Comparison of ENCODE assay signal across 24 mouse cellular contexts in the genomic region with DNA sequence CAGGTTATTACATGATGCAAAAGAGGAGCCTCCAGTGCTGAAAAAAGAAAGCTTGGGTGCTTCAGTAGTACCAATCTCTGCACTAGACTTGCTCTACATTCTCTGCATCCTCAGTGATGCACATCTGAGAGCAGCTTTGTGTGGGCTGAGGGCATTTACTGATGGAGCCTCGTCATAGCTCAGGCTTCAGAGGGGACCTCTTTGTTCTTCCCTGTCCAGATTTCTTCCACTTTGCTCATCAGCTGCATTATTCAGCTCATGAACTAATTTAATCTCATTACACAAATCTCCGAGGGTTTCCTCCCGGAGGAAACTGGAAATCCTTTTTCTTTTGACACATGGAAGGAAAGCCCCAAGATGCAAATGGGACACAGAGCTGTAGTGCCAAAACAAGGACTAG. TPM values are rescaled to one million over a fixed set of nuclear protein-coding genes. Genes with fewer than 3 reads are reported as not detected.
A peak's percentile ranks its signal among the peaks of the same experiment; 100 is the strongest.
DNase-seq lines count a peak whose midpoint lies in the region; ATAC-seq and TF ChIP-seq lines count a peak whose summit lies in the region.
"Had no signal": no experiment of that assay in that cellular context is flagged by ENCODE, and none has a peak within 500 bp of the region (broad histone marks: within the 10 kb centered on the region; RNA-seq: fewer than 3 reads in every experiment).

No protein-coding gene starts in this region.

- no peak overlapping the region for H3K27ac ChIP-seq in hindbrain, embryonic 14.5 days
- no peak overlapping the region for H3K27ac ChIP-seq in hindbrain, embryonic 13.5 days
- H3K27ac ChIP-seq in midbrain, postnatal 0 days (ENCODE audit: low read depth, low read length): no peak overlapping the region
- no peak overlapping the region for H3K27ac ChIP-seq in midbrain, embryonic 16.5 days (ENCODE audit: low read length)
- H3K27ac ChIP-seq: embryonic facial prominence, embryonic 15.5 days; forebrain, embryonic 10.5 days; gastrocnemius, adult 2 months; heart, embryonic 13.5 days; hindbrain, embryonic 15.5 days had no signal

- H3K4me1 ChIP-seq in hindbrain, embryonic 14.5 days (replicated peaks; ENCODE audit: control insufficient read depth, insufficient read depth, low read length): 0 out of 2 replicates have a peak, but pooled peaks cover 3% of the 10 kb centered on the region
- H3K4me1 ChIP-seq in hindbrain, embryonic 13.5 days (replicated peaks): no peaks in the 10 kb centered on the region
- H3K4me1 ChIP-seq in midbrain, postnatal 0 days (ENCODE audit: insufficient read depth, low read length): no peaks in the 10 kb centered on the region
- H3K4me1 ChIP-seq in midbrain, embryonic 16.5 days (ENCODE audit: control insufficient read depth, insufficient read depth, low read length): 0 out of 2 replicates have a peak, but pooled peaks cover 5% of the 10 kb centered on the region
- H3K4me1 ChIP-seq: embryonic facial prominence, embryonic 15.5 days; hindbrain, embryonic 15.5 days had no signal

- H3K4me2 ChIP-seq in hindbrain, embryonic 14.5 days (replicated peaks): no peak overlapping the region
- no peak overlapping the region for H3K4me2 ChIP-seq in hindbrain, embryonic 13.5 days
- H3K4me2 ChIP-seq in midbrain, postnatal 0 days (ENCODE audit: low read depth, low read length, poor library complexity, severe bottlenecking): no peak overlapping the region
- no peak overlapping the region for H3K4me2 ChIP-seq in midbrain, embryonic 16.5 days (ENCODE audit: low read length)
- H3K4me2 ChIP-seq: embryonic facial prominence, embryonic 15.5 days; heart, embryonic 13.5 days; hindbrain, embryonic 15.5 days had no signal

- WGBS in hindbrain, embryonic 14.5 days: 39% methylated on average over 3 of the region's 3 CpGs
- WGBS in hindbrain, embryonic 13.5 days: 30% methylated on average over 3 of the region's 3 CpGs
- 22% methylated on average over 3 of the region's 3 CpGs for WGBS in midbrain, postnatal 0 days
- 23% methylated on average over 3 of the region's 3 CpGs for WGBS in midbrain, embryonic 16.5 days

- no peaks in the 10 kb centered on the region for H3K36me3 ChIP-seq in hindbrain, embryonic 14.5 days (replicated peaks; ENCODE audit: control insufficient read depth, insufficient read depth)
- no peaks in the 10 kb centered on the region for H3K36me3 ChIP-seq in hindbrain, embryonic 13.5 days
- H3K36me3 ChIP-seq in midbrain, postnatal 0 days (ENCODE audit: insufficient read depth, low read length): no peaks in the 10 kb centered on the region
- no peaks in the 10 kb centered on the region for H3K36me3 ChIP-seq in midbrain, embryonic 16.5 days (ENCODE audit: control insufficient read depth, insufficient read depth, low read length)
- H3K36me3 ChIP-seq: embryonic facial prominence, embryonic 15.5 days; forebrain, embryonic 10.5 days; heart, embryonic 13.5 days; hindbrain, embryonic 15.5 days had no signal

- TF ChIP-seq CTCF in midbrain, postnatal 0 days (IDR thresholded peaks at IDR 0.05): no peak

- H3K9me3 ChIP-seq in hindbrain, embryonic 14.5 days (ENCODE audit: control insufficient read depth, low read length): no peaks in the 10 kb centered on the region
- no peaks in the 10 kb centered on the region for H3K9me3 ChIP-seq in hindbrain, embryonic 13.5 days
- H3K9me3 ChIP-seq in midbrain, postnatal 0 days (ENCODE audit: low read length): no peaks in the 10 kb centered on the region
- H3K9me3 ChIP-seq in midbrain, embryonic 16.5 days (replicated peaks; ENCODE audit: control insufficient read depth, low read length, poor library complexity, severe bottlenecking): no peaks in the 10 kb centered on the region
- H3K9me3 ChIP-seq: embryonic facial prominence, embryonic 15.5 days; forebrain, embryonic 10.5 days; heart, embryonic 13.5 days; hindbrain, embryonic 15.5 days had no signal

- no peak for ATAC-seq in hindbrain, embryonic 14.5 days (ENCODE audit: low FRiP score)
- no peak for ATAC-seq in hindbrain, embryonic 13.5 days (ENCODE audit: low FRiP score)
- ATAC-seq in midbrain, postnatal 0 days (ENCODE audit: low FRiP score): no peak
- ATAC-seq in midbrain, embryonic 16.5 days: no peak
- ATAC-seq: forebrain, embryonic 14.5 days had no signal

- DNase-seq in hindbrain, embryonic 14.5 days (ENCODE audit: low spot score): peak; percentile 25
- DNase-seq in midbrain, postnatal 0 days (ENCODE audit: low spot score): peak; percentile 2
- peak; percentile 30 for DNase-seq in retina, embryonic 14.5 days (ENCODE audit: low spot score)
- DNase-seq in thymus, postnatal 14 days: no peak
- no peak for DNase-seq in kidney, adult 18-20 months
- DNase-seq: adrenal gland, adult 2 months; adrenal gland, postnatal 25 days; cerebellum, adult 11 months; cerebellum, adult 8-10 months; cerebellum, postnatal 14 days; embryo, embryonic 11 days; gastrocnemius, adult 2 months; gastrocnemius, postnatal 25 days; heart, postnatal 36 days had no signal

- H3K4me3 ChIP-seq in hindbrain, embryonic 14.5 days (replicated peaks; ENCODE audit: low read length): no peak overlapping the region
- no peak overlapping the region for H3K4me3 ChIP-seq in hindbrain, embryonic 13.5 days
- H3K4me3 ChIP-seq in midbrain, postnatal 0 days (ENCODE audit: low read depth, low read length): no peak overlapping the region
- H3K4me3 ChIP-seq in midbrain, embryonic 16.5 days (ENCODE audit: low read depth, low read length): no peak overlapping the region
- H3K4me3 ChIP-seq: embryonic facial prominence, embryonic 15.5 days; erythroblast, embryonic 14.5 days; forebrain, embryonic 10.5 days; gastrocnemius, adult 2 months; heart, embryonic 13.5 days; hindbrain, embryonic 15.5 days had no signal

- peaks cover 21% of the 10 kb centered on the region; the same call in 1 of the 2 replicates for H3K27me3 ChIP-seq in hindbrain, embryonic 14.5 days (ENCODE audit: control insufficient read depth, insufficient read depth, low read length)
- peaks cover 13% of the 10 kb centered on the region for H3K27me3 ChIP-seq in hindbrain, embryonic 13.5 days
- H3K27me3 ChIP-seq in midbrain, postnatal 0 days (ENCODE audit: insufficient read depth, low read length): no peaks in the 10 kb centered on the region
- peaks cover 3% of the 10 kb centered on the region for H3K27me3 ChIP-seq in midbrain, embryonic 16.5 days (ENCODE audit: control insufficient read depth, insufficient read depth, low read depth, low read length)
- H3K27me3 ChIP-seq: CH12.LX had no signal

- H3K9ac ChIP-seq in hindbrain, embryonic 14.5 days: no peak overlapping the region
- H3K9ac ChIP-seq in hindbrain, embryonic 13.5 days: no peak overlapping the region
- H3K9ac ChIP-seq in midbrain, postnatal 0 days (replicated peaks; ENCODE audit: low read length, poor library complexity, severe bottlenecking): no peak overlapping the region
- H3K9ac ChIP-seq in midbrain, embryonic 16.5 days (ENCODE audit: low read depth, low read length): no peak overlapping the region
- H3K9ac ChIP-seq: embryonic facial prominence, embryonic 15.5 days; heart, embryonic 13.5 days; hindbrain, embryonic 15.5 days had no signal

RNA-seq across cellular contexts. Expression of a gene that starts 56.5 kb away (rescaled TPM):
- 3.1 and 4.3 TPM in 2 replicates for polyA plus RNA-seq in hindbrain, embryonic 14.5 days (2014; fragmentation: Nextera tagmentation; extraction: Ambion mirVana)
- 2.7 and 4.6 TPM in 2 replicates for polyA plus RNA-seq in hindbrain, embryonic 13.5 days (2015; fragmentation: Nextera tagmentation; extraction: Ambion mirVana)
- total RNA-seq in midbrain, postnatal 0 days (2014; rRNA removed): 3.5 TPM in 2 replicates
- polyA plus RNA-seq in midbrain, postnatal 0 days (2015; fragmentation: Nextera tagmentation; extraction: Ambion mirVana): 2.3 and 2.9 TPM in 2 replicates
- 2.1 and 3.3 TPM in 2 replicates for polyA plus RNA-seq in midbrain, embryonic 16.5 days (2015; fragmentation: Nextera tagmentation; extraction: Ambion mirVana)
- total RNA-seq: granulocyte monocyte progenitor cell, adult 5-6 weeks had no signal
- polyA plus RNA-seq: erythroblast, embryonic 14.5 days had no signal

Comparison
In these comparisons a context has a peak if more than half of its experiments do, and no peak if none do; other contexts are left out.
1. DNase-seq: peak in hindbrain, embryonic 14.5 days (single experiment), midbrain, postnatal 0 days (single experiment) and retina, embryonic 14.5 days (single experiment); none in thymus, postnatal 14 days (single experiment) and kidney, adult 18-20 months (single experiment).